12 mouse cellular contexts compared by ENCODE assay signal in the genomic region with DNA sequence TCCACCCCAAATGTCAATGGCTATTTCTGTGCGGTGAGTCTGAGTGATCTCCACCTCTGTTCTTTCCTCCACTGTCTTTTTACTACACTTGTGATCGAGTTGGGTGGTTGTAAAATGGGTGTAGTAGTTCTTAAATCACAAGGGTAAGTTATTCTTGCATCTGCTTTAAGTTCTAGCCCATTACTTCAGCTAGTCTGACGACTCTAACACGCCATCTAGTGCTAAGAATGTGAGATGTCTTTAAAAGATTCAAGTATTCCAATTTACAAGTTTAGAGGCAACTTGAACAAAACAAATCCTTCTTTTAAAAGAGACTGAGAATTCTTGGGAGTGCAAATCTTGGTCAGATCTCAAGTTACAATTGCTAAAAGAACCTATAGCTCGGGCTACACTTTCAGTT. TPM values are rescaled to one million over a fixed set of nuclear protein-coding genes. Genes with fewer than 3 reads are reported as not detected.
DNase-seq lines count a peak whose midpoint lies in the region; ATAC-seq and TF ChIP-seq lines count a peak whose summit lies in the region.
"Had no signal": no experiment of that assay in that cellular context is flagged by ENCODE, and none has a peak within 500 bp of the region (broad histone marks: within the 10 kb centered on the region; RNA-seq: fewer than 3 reads in every experiment).

No protein-coding gene starts in this region.

- no peak overlapping the region for H3K4me3 ChIP-seq in forebrain, postnatal 0 days (ENCODE audit: low read depth, low read length)
- H3K4me3 ChIP-seq in forebrain, embryonic 11.5 days (ENCODE audit: low read depth, low read length), result no peak overlapping the region
- no peak overlapping the region for H3K4me3 ChIP-seq in limb, embryonic 14.5 days (replicated peaks; ENCODE audit: low read length)
- H3K4me3 ChIP-seq in limb, embryonic 10.5 days, result no peak overlapping the region
- H3K4me3 ChIP-seq: kidney, embryonic 15.5 days; limb, embryonic 15.5 days; neural tube, embryonic 12.5 days had no signal

- in situ Hi-C loops in Patski (cut with MboI; ENCODE audit: low pct_unique_long_range_greater_than_20kb), result no loop called here

- DNase-seq in forebrain, postnatal 0 days, result peak; percentile 1
- no peak for DNase-seq in forebrain, embryonic 11.5 days (ENCODE audit: low spot score)
- DNase-seq in limb, embryonic 14.5 days (ENCODE audit: low spot score), result peak; percentile 42
- DNase-seq in limb, embryonic 10.5 days (ENCODE audit: low spot score), result no peak
- no peak for DNase-seq in Patski (ENCODE audit: low read depth, low spot score)
- peak; percentile 60 for DNase-seq in hindlimb bud, embryonic 11.5 days (ENCODE audit: extremely low spot score, low read depth, low spot score)
- DNase-seq in spleen, postnatal 36 days (ENCODE audit: low spot score in 2 of 2), result no peak
- no peak for DNase-seq in left cerebral cortex, adult 18-20 months (ENCODE audit: low spot score in 2 of 2)
- DNase-seq: cerebellum, adult 9-10 months had no signal

- no peak for ATAC-seq in forebrain, postnatal 0 days
- no peak for ATAC-seq in forebrain, embryonic 11.5 days (replicated peaks; ENCODE audit: low FRiP score)
- no peak for ATAC-seq in limb, embryonic 14.5 days (ENCODE audit: low FRiP score, low read depth)
- ATAC-seq in Patski, result no peak

- CTCF ChIA-PET in Patski (lab: Charles Lee), result interaction anchor here (1.1 to 2.1 kb wide), 3 partner anchors 8 to 23 kb away, joined by 4 to 10 read pairs (median 6); no protein-coding TSS in a partner anchor

- H3K36me3 ChIP-seq in forebrain, postnatal 0 days (ENCODE audit: insufficient read depth), result no peaks in the 10 kb centered on the region
- no peaks in the 10 kb centered on the region for H3K36me3 ChIP-seq in forebrain, embryonic 11.5 days (ENCODE audit: control insufficient read depth, insufficient read depth, low read length)
- H3K36me3 ChIP-seq in limb, embryonic 14.5 days (ENCODE audit: control insufficient read depth, insufficient read depth, low read length), result no peaks in the 10 kb centered on the region
- H3K36me3 ChIP-seq in limb, embryonic 10.5 days, result no peaks in the 10 kb centered on the region
- H3K36me3 ChIP-seq: kidney, embryonic 15.5 days; limb, embryonic 15.5 days; neural tube, embryonic 12.5 days had no signal

- no peak overlapping the region for H3K9ac ChIP-seq in forebrain, postnatal 0 days
- no peak overlapping the region for H3K9ac ChIP-seq in forebrain, embryonic 11.5 days (ENCODE audit: low read length)
- no peak overlapping the region for H3K9ac ChIP-seq in limb, embryonic 14.5 days (ENCODE audit: low read depth, low read length, severe bottlenecking)
- H3K9ac ChIP-seq: kidney, embryonic 15.5 days; limb, embryonic 15.5 days; neural tube, embryonic 12.5 days had no signal

- 36% methylated on average over 5 of the region's 5 CpGs for WGBS in forebrain, postnatal 0 days
- WGBS in forebrain, embryonic 11.5 days, result 32% methylated on average over 5 of the region's 5 CpGs
- WGBS in limb, embryonic 14.5 days, result 26% methylated on average over 5 of the region's 5 CpGs
- WGBS in limb, embryonic 10.5 days, result 27% methylated on average over 5 of the region's 5 CpGs

- POLR2A ChIA-PET in Patski (lab: Charles Lee), result no interaction called here

- H3K9me3 ChIP-seq in forebrain, postnatal 0 days (ENCODE audit: low read length), result no peaks in the 10 kb centered on the region
- no peaks in the 10 kb centered on the region for H3K9me3 ChIP-seq in forebrain, embryonic 11.5 days (ENCODE audit: control insufficient read depth, low read length)
- H3K9me3 ChIP-seq in limb, embryonic 14.5 days (ENCODE audit: control insufficient read depth, low read length), result no peaks in the 10 kb centered on the region
- no peaks in the 10 kb centered on the region for H3K9me3 ChIP-seq in limb, embryonic 10.5 days (replicated peaks)
- H3K9me3 ChIP-seq: kidney, embryonic 15.5 days; limb, embryonic 15.5 days; neural tube, embryonic 12.5 days had no signal

- no peak for TF ChIP-seq POLR2A in limb, embryonic 14.5 days (IDR thresholded peaks at IDR 0.05; ENCODE audit: borderline replicate concordance, extremely low read depth, insufficient read depth, insufficient read length)

- no peak overlapping the region for H3K4me2 ChIP-seq in forebrain, postnatal 0 days (ENCODE audit: low read depth)
- no peak overlapping the region for H3K4me2 ChIP-seq in forebrain, embryonic 11.5 days (ENCODE audit: low read depth, low read length, severe bottlenecking)
- H3K4me2 ChIP-seq in limb, embryonic 14.5 days (replicated peaks; ENCODE audit: low read depth, low read length, severe bottlenecking), result no peak overlapping the region
- H3K4me2 ChIP-seq: kidney, embryonic 15.5 days; limb, embryonic 15.5 days; neural tube, embryonic 12.5 days had no signal

- H3K4me1 ChIP-seq in forebrain, postnatal 0 days (ENCODE audit: insufficient read depth), result no peaks in the 10 kb centered on the region
- H3K4me1 ChIP-seq in forebrain, embryonic 11.5 days (replicated peaks; ENCODE audit: control insufficient read depth, insufficient read depth, low read length), result no peaks in the 10 kb centered on the region
- H3K4me1 ChIP-seq in limb, embryonic 14.5 days (ENCODE audit: control insufficient read depth, insufficient read depth, low read length), result no peaks in the 10 kb centered on the region
- H3K4me1 ChIP-seq in limb, embryonic 10.5 days, result peaks cover 5% of the 10 kb centered on the region; the same call in 1 of the 2 replicates
- H3K4me1 ChIP-seq: kidney, embryonic 15.5 days; limb, embryonic 15.5 days; neural tube, embryonic 12.5 days had no signal

- H3K27ac ChIP-seq in forebrain, postnatal 0 days (ENCODE audit: low read depth, low read length), result no peak overlapping the region
- no peak overlapping the region for H3K27ac ChIP-seq in forebrain, embryonic 11.5 days (ENCODE audit: low read depth, low read length)
- no peak overlapping the region for H3K27ac ChIP-seq in limb, embryonic 14.5 days (replicated peaks; ENCODE audit: low read depth, low read length)
- no peak overlapping the region for H3K27ac ChIP-seq in limb, embryonic 10.5 days
- H3K27ac ChIP-seq: kidney, embryonic 15.5 days; limb, embryonic 15.5 days; neural tube, embryonic 12.5 days had no signal

- H3K27me3 ChIP-seq in forebrain, postnatal 0 days (ENCODE audit: insufficient read depth, low read length), result no peaks in the 10 kb centered on the region
- no peaks in the 10 kb centered on the region for H3K27me3 ChIP-seq in forebrain, embryonic 11.5 days (ENCODE audit: control insufficient read depth, insufficient read depth, low read length)
- no peaks in the 10 kb centered on the region for H3K27me3 ChIP-seq in limb, embryonic 14.5 days (ENCODE audit: control insufficient read depth, insufficient read depth, low read length)
- no peaks in the 10 kb centered on the region for H3K27me3 ChIP-seq in limb, embryonic 10.5 days (ENCODE audit: low read depth, poor library complexity, severe bottlenecking)
- peaks cover 34% of the 10 kb centered on the region for H3K27me3 ChIP-seq in Patski
- H3K27me3 ChIP-seq: kidney, embryonic 15.5 days; limb, embryonic 15.5 days; neural tube, embryonic 12.5 days had no signal

- TF ChIP-seq CTCF in forebrain, postnatal 0 days (IDR thresholded peaks at IDR 0.05; ENCODE audit: low read depth), result peak; percentile 43
- peak; percentile 44 for TF ChIP-seq CTCF in Patski (IDR thresholded peaks at IDR 0.05)

RNA-seq across cellular contexts. Expression of a gene that starts 46.5 kb away (rescaled TPM):
- 9.9 and 10.6 TPM in 2 replicates for total RNA-seq in forebrain, postnatal 0 days (2014; rRNA removed)
- 1.8 and 3.2 TPM in 2 replicates for polyA plus RNA-seq in forebrain, postnatal 0 days (2015; fragmentation: Nextera tagmentation; extraction: Ambion mirVana)
- 4.9 and 5.6 TPM in 2 replicates for polyA plus RNA-seq in forebrain, embryonic 11.5 days (2014; fragmentation: Nextera tagmentation; extraction: Ambion mirVana)
- 7.1 and 7.4 TPM in 2 replicates for polyA plus RNA-seq in limb, embryonic 14.5 days (2012; rRNA removed)
- polyA plus RNA-seq in limb, embryonic 14.5 days (2014; fragmentation: Nextera tagmentation; extraction: Ambion mirVana), result 7.6 and 9.6 TPM in 2 replicates
- polyA plus RNA-seq in limb, embryonic 10.5 days (2016; fragmentation: Nextera tagmentation; extraction: Ambion mirVana), result 1.4 and 3.4 TPM in 2 replicates
- polyA plus RNA-seq in Patski (2021), result not detected
- 10 to 100 TPM; 17.0 to 17.5 TPM for total RNA-seq in left cerebral cortex, adult 18-20 months (2021)

RNA-seq across cellular contexts. Expression of a gene that starts 57.2 kb away (rescaled TPM):
- not detected in 2 replicates for total RNA-seq in forebrain, postnatal 0 days (2014; rRNA removed)
- not detected in 2 replicates for polyA plus RNA-seq in forebrain, postnatal 0 days (2015; fragmentation: Nextera tagmentation; extraction: Ambion mirVana)
- polyA plus RNA-seq in forebrain, embryonic 11.5 days (2014; fragmentation: Nextera tagmentation; extraction: Ambion mirVana), result not detected in 2 replicates
- polyA plus RNA-seq in limb, embryonic 14.5 days (2012; rRNA removed), result not detected in 2 replicates
- polyA plus RNA-seq in limb, embryonic 14.5 days (2014; fragmentation: Nextera tagmentation; extraction: Ambion mirVana), result not detected in 2 replicates
- polyA plus RNA-seq in limb, embryonic 10.5 days (2016; fragmentation: Nextera tagmentation; extraction: Ambion mirVana), result not detected in 2 replicates
- polyA plus RNA-seq in Patski (2021), result not detected
- not detected for total RNA-seq in left cerebral cortex, adult 18-20 months (2021)
- polyA plus RNA-seq: limb, embryonic 15.5 days; neural tube, embryonic 12.5 days had no signal

Comparison
In these comparisons a context has a peak if more than half of its experiments do, and no peak if none do; other contexts are left out.
1. DNase-seq: peak in forebrain, postnatal 0 days (single experiment), limb, embryonic 14.5 days (single experiment) and hindlimb bud, embryonic 11.5 days (single experiment); none in forebrain, embryonic 11.5 days (single experiment), limb, embryonic 10.5 days (single experiment), Patski (single experiment), spleen, postnatal 36 days (0 of 2) and left cerebral cortex, adult 18-20 months (0 of 2).